Mouse (Mus musculus) embryonic facial prominence, embryonic 10.5 days (tissue): Measurements from ENCODE around the gene Diaph3. TPM values are rescaled to one million over a fixed set of nuclear protein-coding genes. Genes with fewer than 3 reads are reported as not detected.

Source experiments
- DNase-seq: peaks from one replicate; pipeline ENCODE4 v3.0.0-alpha.2; 2017; ENCODE audit warnings: low spot score
- H3K27ac ChIP-seq: fragments of 300-500 bp; sonication (generic); replicated peaks from 2 replicates; pipeline ENCODE4 v1.5.1; 2016; ENCODE audit warnings: mild to moderate bottlenecking
- H3K27me3 ChIP-seq: fragments of 300-500 bp; sonication (generic); replicated peaks from 2 replicates; pipeline ENCODE4 v1.6.1; 2016; ENCODE audit warnings: low read depth, mild to moderate bottlenecking; ENCODE audit not compliant: poor library complexity, severe bottlenecking
- H3K36me3 ChIP-seq: fragments of 300-500 bp; sonication (generic); replicated peaks from 2 replicates; pipeline ENCODE4 v1.6.1; 2016; ENCODE audit warnings: mild to moderate bottlenecking, moderate library complexity
- H3K4me1 ChIP-seq: fragments of 300-500 bp; sonication (generic); 2 replicates; pipeline ENCODE4 v1.6.1; 2016
- H3K4me3 ChIP-seq: fragments of 300-500 bp; sonication (generic); 2 replicates; pipeline ENCODE4 v1.5.1; 2016; ENCODE audit warnings: mild to moderate bottlenecking, moderate library complexity
- H3K9me3 ChIP-seq: fragments of 300-500 bp; sonication (generic); 2 replicates; pipeline ENCODE4 v1.6.1; 2016; ENCODE audit warnings: mild to moderate bottlenecking
- WGBS: fragments of 180-500 bp; shearing (Covaris S2); methylation state at CpG from one replicate; pipeline ENCODE4 v1.1.7; 2016; 5-methylcytosine and 5-hydroxymethylcytosine counted together
- polyA plus RNA-seq: library from polyadenylated mRNA; unstranded; fragments of >200 nt; fragmentation: Nextera tagmentation; extraction: Ambion mirVana; gene quantifications from 2 replicates; pipeline ENCODE4 v1.2.1, GENCODE M21; 2016

Diaph3 gene
- polyA plus RNA-seq: 12.1 and 14.1 TPM in 2 replicates

- H3K4me1 ChIP-seq: peaks cover 14% of the 10 kb centered on the region
- H3K4me3 ChIP-seq: peak within 1 kb of the TSS; percentile 87
- peaks cover 16% of the 10 kb centered on the region for H3K36me3 ChIP-seq
- H3K27ac ChIP-seq: peak within 1 kb of the TSS; percentile 90
- H3K27me3 ChIP-seq: no peaks in the 10 kb centered on the region
- WGBS: under 1% methylated on average over 43 of the region's 43 CpGs
- peak; percentile 99 for DNase-seq
- no peaks in the 10 kb centered on the region for H3K9me3 ChIP-seq
Measured at GRCm38 (mm10) chr14:87140963-87141486, at the start of gene Diaph3. TSS of gene Diaph3 (minus strand) at chr14:87141235.

- Histone ChIP-seq H3K27ac (no peak overlapping the region), H3K4me3 (no peak overlapping the region), H3K36me3 (no peaks in the 10 kb centered on the region), H3K4me1 (no peaks in the 10 kb centered on the region), H3K27me3 (no peaks in the 10 kb centered on the region), H3K9me3 (no peaks in the 10 kb centered on the region)
- WGBS: 84% methylated on average over 4 of the region's 4 CpGs
- DNase-seq: no peak
Measured at GRCm38 (mm10) chr14:87190685-87191084, 49.6 kb upstream of the Diaph3 start.

GRCm38 (mm10) chr14:87171577-87171976 lies 30.5 kb upstream of the Diaph3 start:
- no peaks in the 10 kb centered on the region for H3K36me3 ChIP-seq
- H3K27ac ChIP-seq: no peak overlapping the region
- H3K9me3 ChIP-seq: no peaks in the 10 kb centered on the region
- no peaks in the 10 kb centered on the region for H3K27me3 ChIP-seq
- H3K4me3 ChIP-seq: no peak overlapping the region
- DNase-seq: no peak
- H3K4me1 ChIP-seq: no peaks in the 10 kb centered on the region
- WGBS: 93% methylated on average over 6 of the region's 6 CpGs

- no peak overlapping the region for H3K27ac ChIP-seq
- H3K27me3 ChIP-seq: no peaks in the 10 kb centered on the region
- no peak for DNase-seq
- H3K4me1 ChIP-seq: no peaks in the 10 kb centered on the region
- no peaks in the 10 kb centered on the region for H3K36me3 ChIP-seq
- H3K4me3 ChIP-seq: no peak overlapping the region
- 78% methylated on average over 1 of the region's 1 CpGs for WGBS
- H3K9me3 ChIP-seq: no peaks in the 10 kb centered on the region
Measured at GRCm38 (mm10) chr14:87169151-87169550, 28.1 kb upstream of the Diaph3 start.

- H3K27me3 ChIP-seq: no peaks in the 10 kb centered on the region
- no peak overlapping the region for H3K4me3 ChIP-seq
- H3K4me1 ChIP-seq: no peaks in the 10 kb centered on the region
- H3K36me3 ChIP-seq: no peaks in the 10 kb centered on the region
- H3K9me3 ChIP-seq: no peaks in the 10 kb centered on the region
- H3K27ac ChIP-seq: no peak overlapping the region
- 87% methylated on average over 9 of the region's 9 CpGs for WGBS
- DNase-seq: no peak
Measured at GRCm38 (mm10) chr14:87155621-87156238, 14.7 kb upstream of the Diaph3 start.

GRCm38 (mm10) chr14:87149684-87150083 lies 8.6 kb upstream of the Diaph3 start:
- Histone ChIP-seq H3K27ac (no peak overlapping the region), H3K4me1 (no peaks in the 10 kb centered on the region), H3K27me3 (no peaks in the 10 kb centered on the region), H3K9me3 (no peaks in the 10 kb centered on the region), H3K4me3 (no peak overlapping the region), H3K36me3 (no peaks in the 10 kb centered on the region)
- 85% methylated on average over 6 of the region's 6 CpGs for WGBS
- DNase-seq: no peak

- no peak overlapping the region for H3K4me3 ChIP-seq
- H3K9me3 ChIP-seq: no peaks in the 10 kb centered on the region
- H3K27me3 ChIP-seq: no peaks in the 10 kb centered on the region
- H3K4me1 ChIP-seq: no peaks in the 10 kb centered on the region
- DNase-seq: no peak
- no peak overlapping the region for H3K27ac ChIP-seq
- H3K36me3 ChIP-seq: no peaks in the 10 kb centered on the region
- 38% methylated on average over 3 of the region's 3 CpGs for WGBS
Measured at GRCm38 (mm10) chr14:87146704-87147103, 5.7 kb upstream of the Diaph3 start.

GRCm38 (mm10) chr14:87145351-87145750 lies 4.3 kb upstream of the Diaph3 start:
- Histone ChIP-seq H3K36me3 (no peaks in the 10 kb centered on the region), H3K4me3 (no peak overlapping the region), H3K27me3 (no peaks in the 10 kb centered on the region), H3K4me1 (peaks cover 6% of the 10 kb centered on the region), H3K27ac (no peak overlapping the region), H3K9me3 (no peaks in the 10 kb centered on the region)
- 81% methylated on average over 3 of the region's 3 CpGs for WGBS
- DNase-seq: no peak

- Histone ChIP-seq H3K4me3 (peak overlapping the region; percentile 87), H3K27me3 (no peaks in the 10 kb centered on the region), H3K36me3 (peaks cover 16% of the 10 kb centered on the region), H3K27ac (peak overlapping the region; percentile 90), H3K4me1 (peaks cover 14% of the 10 kb centered on the region), H3K9me3 (no peaks in the 10 kb centered on the region)
- WGBS: 84% methylated on average over 11 of the region's 11 CpGs
- DNase-seq: no peak
Measured at GRCm38 (mm10) chr14:87141777-87142176, 742 bp upstream of the Diaph3 start.

GRCm38 (mm10) chr14:87140327-87140962 lies 590 bp downstream of the Diaph3 start:
- H3K27ac ChIP-seq: peak overlapping the region; percentile 90

GRCm38 (mm10) chr14:87126076-87126639 lies 14.9 kb downstream of the Diaph3 start:
- 93% methylated on average over 6 of the region's 6 CpGs for WGBS
- no peak overlapping the region for H3K27ac ChIP-seq

More at GRCm38 (mm10) chr14:87140327-87140962, 590 bp downstream of the Diaph3 start:
- H3K4me3 ChIP-seq: peak overlapping the region; percentile 87
- H3K9me3 ChIP-seq: no peaks in the 10 kb centered on the region
- no peak for DNase-seq
- 5% methylated on average over 17 of the region's 17 CpGs for WGBS
- H3K27me3 ChIP-seq: no peaks in the 10 kb centered on the region
- peaks cover 16% of the 10 kb centered on the region for H3K36me3 ChIP-seq
- peaks cover 14% of the 10 kb centered on the region for H3K4me1 ChIP-seq

GRCm38 (mm10) chr14:87125492-87125891 lies 15.5 kb downstream of the Diaph3 start:
- Histone ChIP-seq H3K36me3 (0 out of 2 replicates have a peak, but pooled peaks cover 5% of the 10 kb centered on the region), H3K27me3 (no peaks in the 10 kb centered on the region), H3K27ac (no peak overlapping the region), H3K4me3 (no peak overlapping the region), H3K4me1 (peaks cover 15% of the 10 kb centered on the region), H3K9me3 (no peaks in the 10 kb centered on the region)
- WGBS: 88% methylated on average over 5 of the region's 5 CpGs
- DNase-seq: no peak

More at GRCm38 (mm10) chr14:87126076-87126639, 14.9 kb downstream of the Diaph3 start:
- H3K9me3 ChIP-seq: no peaks in the 10 kb centered on the region
- 0 out of 2 replicates have a peak, but pooled peaks cover 5% of the 10 kb centered on the region for H3K36me3 ChIP-seq
- H3K4me1 ChIP-seq: peaks cover 15% of the 10 kb centered on the region
- DNase-seq: no peak
- no peaks in the 10 kb centered on the region for H3K27me3 ChIP-seq
- no peak overlapping the region for H3K4me3 ChIP-seq
